Mouse (Mus musculus) CH12.LX (cell line): ENCODE results near the gene Ifitm7.

Experiments used
- CTCF ChIP-seq, 2 experiments: IDR thresholded peaks in 1 of 2; conservative IDR thresholded peaks in 1 of 2; 2 replicates each; pipeline ENCODE4 v1.5.1; 2011 to 2012; ENCODE audit warnings: low read depth in 2 of 2, low read length in 2 of 2, improper control_type of control experiment in 1 of 2, inconsistent platforms in 1 of 2, mild to moderate bottlenecking in 1 of 2, moderate library complexity in 1 of 2
- EP300 ChIP-seq: IDR thresholded peaks from 2 replicates; pipeline ENCODE4 v1.6.1; 2011; ENCODE audit warnings: low read length, improper control_type of control experiment
- MAX ChIP-seq: IDR thresholded peaks from 2 replicates; pipeline ENCODE4 v1.6.1; 2011; ENCODE audit warnings: low read length, improper control_type of control experiment
- POLR2A ChIP-seq: IDR thresholded peaks from 2 replicates; pipeline ENCODE4 v1.6.1; 2011; ENCODE audit warnings: low read depth, mild to moderate bottlenecking, improper control_type of control experiment, low read length
- TBP ChIP-seq: conservative IDR thresholded peaks from 2 replicates; pipeline ENCODE4 v1.6.1; 2011; ENCODE audit warnings: low read depth, low read length, improper control_type of control experiment
- TCF12 ChIP-seq: IDR thresholded peaks from 2 replicates; pipeline ENCODE4 v1.6.1; 2014; ENCODE audit warnings: low read depth, mild to moderate bottlenecking, inconsistent platforms, low read length, improper control_type of control experiment
- ZKSCAN1 ChIP-seq: IDR thresholded peaks from 2 replicates; pipeline ENCODE4 v1.6.1; 2012; ENCODE audit warnings: low read depth, inconsistent platforms, low read length, improper control_type of control experiment, borderline replicate concordance

DNA sequence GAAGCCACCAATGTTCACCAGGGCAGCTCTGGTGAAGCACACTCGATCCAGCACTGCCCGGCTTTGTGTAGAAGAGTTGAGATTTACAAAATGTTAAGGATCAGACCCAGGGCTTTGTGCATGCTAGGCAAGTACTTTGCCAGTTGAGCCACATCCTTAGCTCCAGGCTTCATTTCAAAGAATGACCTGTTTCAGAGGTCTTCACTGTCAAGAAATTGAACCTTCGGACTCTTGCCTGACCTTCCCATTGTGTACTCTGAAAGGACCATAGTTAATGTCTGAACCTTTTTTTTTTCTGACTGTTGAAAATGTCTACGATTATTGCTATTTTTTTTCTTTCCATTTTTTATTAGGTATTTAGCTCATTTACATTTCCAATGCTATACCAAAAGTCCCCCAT, 23.3 kb upstream of the Ifitm7 start:
- TF ChIP-seq CTCF (conservative IDR thresholded peaks at IDR 0.05 in 1 of 2, IDR thresholded peaks at IDR 0.05 in 1 of 2; ENCODE audit: low read depth in 2 of 2, low read length in 2 of 2): no peak
- TF ChIP-seq EP300: no peak
- TF ChIP-seq TBP: no peak
- no peak for TF ChIP-seq POLR2A
- no peak for TF ChIP-seq MAX
- TF ChIP-seq TCF12: no peak
- no peak for TF ChIP-seq ZKSCAN1
